Mouse (Mus musculus) MEL (cell line): ENCODE measurements around the gene Lbh. TPM values are rescaled to one million over a fixed set of nuclear protein-coding genes. Genes with fewer than 3 reads are reported as not detected.

Source experiments
- DNase-seq: peaks from one replicate; pipeline ENCODE4 v3.0.0; 2011; ENCODE audit warnings: low read depth, low spot score
- H3K27ac ChIP-seq: 2 replicates; pipeline ENCODE4 v1.5.1; 2012; ENCODE audit warnings: low read depth, mild to moderate bottlenecking, control low read depth, low read length, moderate library complexity; ENCODE audit not compliant: control insufficient read depth
- H3K27me3 ChIP-seq, 2 experiments: fragments of 150-350 bp in 1 of 2; sonication (generic) in 1 of 2; 2 replicates each; pipeline ENCODE4 v1.6.1; 2012; ENCODE audit warnings: low read length in 2 of 2, mild to moderate bottlenecking in 2 of 2, improper control_type of control experiment in 1 of 2, moderate library complexity in 1 of 2; ENCODE audit not compliant: insufficient read depth in 2 of 2, control insufficient read depth in 1 of 2
- H3K36me3 ChIP-seq, 2 experiments: 2 replicates each; pipeline ENCODE4 v1.6.1; 2012 to 2014; ENCODE audit warnings: low read length in 2 of 2, improper control_type of control experiment in 1 of 2, inconsistent platforms in 1 of 2, mild to moderate bottlenecking in 1 of 2; ENCODE audit not compliant: insufficient read depth in 2 of 2, control insufficient read depth in 1 of 2
- H3K4me1 ChIP-seq, 2 experiments: fragments of 150-350 bp in 1 of 2; sonication (generic) in 1 of 2; 2 replicates each; pipeline ENCODE4 v1.6.1; 2012; ENCODE audit warnings: low read length in 2 of 2, improper control_type of control experiment in 1 of 2, mild to moderate bottlenecking in 1 of 2; ENCODE audit not compliant: insufficient read depth in 2 of 2, control insufficient read depth in 1 of 2
- H3K4me3 ChIP-seq, 2 experiments: fragments of 150-350 bp in 1 of 2; sonication (generic) in 1 of 2; 2 replicates each; pipeline ENCODE4 v1.5.1; 2012; ENCODE audit warnings: low read depth in 2 of 2, low read length in 2 of 2, mild to moderate bottlenecking in 2 of 2, moderate library complexity in 2 of 2, control low read depth in 1 of 2, improper control_type of control experiment in 1 of 2; ENCODE audit not compliant: control insufficient read depth in 1 of 2, insufficient read depth in 1 of 2
- H3K79me2 ChIP-seq: 2 replicates; pipeline ENCODE4 v1.6.1; 2012; ENCODE audit warnings: mild to moderate bottlenecking, low read length, moderate library complexity; ENCODE audit not compliant: control insufficient read depth, poor library complexity, insufficient read depth
- H3K9ac ChIP-seq: 2 replicates; pipeline ENCODE4 v1.6.1; 2012; ENCODE audit warnings: low read depth, mild to moderate bottlenecking, control low read depth, low read length, moderate library complexity; ENCODE audit not compliant: control insufficient read depth, poor library complexity, severe bottlenecking
- H3K9me3 ChIP-seq: fragments of 150-350 bp; sonication (generic); replicated peaks from 2 replicates; pipeline ENCODE4 v1.6.1; 2012; ENCODE audit warnings: mild to moderate bottlenecking, low read length, improper control_type of control experiment, moderate library complexity; ENCODE audit not compliant: insufficient read depth
- EP300 ChIP-seq, 2 experiments: IDR thresholded peaks; 2 replicates each; pipeline ENCODE4 v1.6.1; 2011; ENCODE audit warnings: improper control_type of control experiment in 2 of 2, low read length in 2 of 2, low read depth in 1 of 2, mild to moderate bottlenecking in 1 of 2
- GATA1 ChIP-seq: IDR thresholded peaks from 2 replicates; pipeline ENCODE4 v1.6.1; 2011; ENCODE audit warnings: low read depth, low read length, improper control_type of control experiment
- HCFC1 ChIP-seq: IDR thresholded peaks from 2 replicates; pipeline ENCODE4 v1.6.1; 2012; ENCODE audit warnings: low read depth, mild to moderate bottlenecking, inconsistent platforms, low read length, improper control_type of control experiment, moderate library complexity
- JUND ChIP-seq: IDR thresholded peaks from 2 replicates; pipeline ENCODE4 v1.6.1; 2011; ENCODE audit warnings: low read depth, mild to moderate bottlenecking, improper control_type of control experiment, low read length
- MAX ChIP-seq: IDR thresholded peaks from 2 replicates; pipeline ENCODE4 v1.6.1; 2011; ENCODE audit warnings: low read length, improper control_type of control experiment
- MEF2A ChIP-seq: IDR thresholded peaks from 2 replicates; pipeline ENCODE4 v1.6.1; 2014; ENCODE audit warnings: low read depth, mild to moderate bottlenecking, inconsistent platforms, low read length, improper control_type of control experiment; ENCODE audit not compliant: poor library complexity, insufficient replicate concordance, severe bottlenecking; ENCODE audit errors: extremely low read depth
- MYC ChIP-seq: IDR thresholded peaks from 2 replicates; pipeline ENCODE4 v1.6.1; 2011; ENCODE audit warnings: low read depth, mild to moderate bottlenecking, low read length, improper control_type of control experiment, moderate library complexity
- NRF1 ChIP-seq: IDR thresholded peaks from 2 replicates; pipeline ENCODE4 v1.6.1; 2014; ENCODE audit warnings: low read depth, mild to moderate bottlenecking, inconsistent platforms, low read length, improper control_type of control experiment, moderate library complexity; ENCODE audit not compliant: poor library complexity, insufficient read depth, severe bottlenecking
- POLR2A ChIP-seq, 2 experiments: IDR thresholded peaks; 2 replicates each; pipeline ENCODE4 v1.6.1; 2011 to 2012; ENCODE audit warnings: low read length in 2 of 2, mild to moderate bottlenecking in 2 of 2, control low read depth in 1 of 2, improper control_type of control experiment in 1 of 2, low read depth in 1 of 2, moderate library complexity in 1 of 2; ENCODE audit not compliant: control insufficient read depth in 1 of 2, insufficient read depth in 1 of 2, poor library complexity in 1 of 2
- POLR2AphosphoS2 ChIP-seq: IDR thresholded peaks from 2 replicates; pipeline ENCODE4 v1.6.1; 2011; ENCODE audit warnings: low read length, improper control_type of control experiment
- RAD21 ChIP-seq: IDR thresholded peaks from 2 replicates; pipeline ENCODE4 v1.6.1; 2011; ENCODE audit warnings: mild to moderate bottlenecking, low read depth, low read length, improper control_type of control experiment
- RCOR1 ChIP-seq: IDR thresholded peaks from 2 replicates; pipeline ENCODE4 v1.6.1; 2012; ENCODE audit warnings: low read depth, mild to moderate bottlenecking, inconsistent platforms, low read length, improper control_type of control experiment
- SIN3A ChIP-seq: IDR thresholded peaks from 2 replicates; pipeline ENCODE4 v1.6.1; 2012; ENCODE audit warnings: low read length, improper control_type of control experiment, inconsistent platforms
- TBP ChIP-seq: IDR thresholded peaks from 2 replicates; pipeline ENCODE4 v1.8.0; 2011; ENCODE audit warnings: low read depth, low read length, improper control_type of control experiment
- TCF12 ChIP-seq: IDR thresholded peaks from 2 replicates; pipeline ENCODE4 v1.6.1; 2014; ENCODE audit warnings: low read depth, mild to moderate bottlenecking, inconsistent platforms, low read length, improper control_type of control experiment, moderate library complexity
- ZKSCAN1 ChIP-seq: IDR thresholded peaks from 2 replicates; pipeline ENCODE4 v1.6.1; 2012; ENCODE audit warnings: low read depth, mild to moderate bottlenecking, inconsistent platforms, low read length, improper control_type of control experiment, moderate library complexity
- ZNF384 ChIP-seq: IDR thresholded peaks from 2 replicates; pipeline ENCODE4 v1.6.1; 2012; ENCODE audit warnings: low read depth, mild to moderate bottlenecking, inconsistent platforms, low read length, improper control_type of control experiment
- polyA plus RNA-seq, 2 experiments: library from polyadenylated mRNA; stranded (reverse) in 1 of 2; unstranded in 1 of 2; fragments of >175 nt in 1 of 2; fragments of >200 nt in 1 of 2; gene quantifications; 2 replicates each; pipeline versions ENCODE4 v1.2.1 to v1.2.4; 2012; ENCODE audit warnings: low replicate concordance in 2 of 2, low read depth in 1 of 2; ENCODE audit not compliant: insufficient read length in 2 of 2, insufficient read depth in 1 of 2, missing spikeins in 1 of 2
- total RNA-seq: library from RNA; depleted of rRNA; stranded (reverse); fragments of 300-350 nt; gene quantifications from 2 replicates; pipeline ENCODE4 v1.2.3, GENCODE M21; 2012

Lbh gene
- total and polyA plus RNA-seq, 3 experiments = not detected

- H3K36me3 ChIP-seq = no peaks in the 10 kb centered on the region
- TF ChIP-seq TBP (no peak), HCFC1 (no peak), ZNF384 (no peak), GATA1 (no peak), MAX (no peak), MEF2A (no peak), TCF12 (no peak), NRF1 (no peak), SIN3A (no peak), JUND (no peak), POLR2AphosphoS2 (no peak), EP300 (IDR thresholded peaks at IDR 0.05; ENCODE audit: low read depth in 1 of 2, low read length in 2 of 2) (no peak), POLR2A (IDR thresholded peaks at IDR 0.05; ENCODE audit: control insufficient read depth in 1 of 2, insufficient read depth in 1 of 2, low read depth in 1 of 2, low read length in 2 of 2, poor library complexity in 1 of 2) (no peak), ZKSCAN1 (no peak)
- TF ChIP-seq, all 39 proteins: peak for 0
- H3K9me3 ChIP-seq = no peaks in the 10 kb centered on the region
- H3K27ac ChIP-seq = no peak overlapping the region
- DNase-seq = no peak
- H3K79me2 ChIP-seq = no peaks in the 10 kb centered on the region
- no peak overlapping the region for H3K9ac ChIP-seq
- H3K4me3 ChIP-seq = no peak overlapping the region
- no peaks in the 10 kb centered on the region for H3K27me3 ChIP-seq
- no peaks in the 10 kb centered on the region for H3K4me1 ChIP-seq
Observed at GRCm38 (mm10) chr17:72925804-72926617, 7.9 kb downstream of the Lbh start.

GRCm38 (mm10) chr17:72926994-72927393 lies 8.9 kb downstream of the Lbh start:
- TF ChIP-seq ZKSCAN1 (no peak), TCF12 (no peak), MYC (no peak), RCOR1 (no peak), POLR2A (IDR thresholded peaks at IDR 0.05; ENCODE audit: control insufficient read depth in 1 of 2, insufficient read depth in 1 of 2, low read depth in 1 of 2, low read length in 2 of 2, poor library complexity in 1 of 2) (no peak), RAD21 (no peak), POLR2AphosphoS2 (no peak)
- no peak overlapping the region for H3K27ac ChIP-seq
- H3K4me3 ChIP-seq = no peak overlapping the region
- no peaks in the 10 kb centered on the region for H3K27me3 ChIP-seq
- no peaks in the 10 kb centered on the region for H3K79me2 ChIP-seq
- no peak overlapping the region for H3K9ac ChIP-seq
- H3K4me1 ChIP-seq = no peaks in the 10 kb centered on the region
- H3K36me3 ChIP-seq = no peaks in the 10 kb centered on the region
- H3K9me3 ChIP-seq = no peaks in the 10 kb centered on the region
- DNase-seq = no peak
